Comparison of ENCODE assay signal across 12 mouse cellular contexts in the genomic region with DNA sequence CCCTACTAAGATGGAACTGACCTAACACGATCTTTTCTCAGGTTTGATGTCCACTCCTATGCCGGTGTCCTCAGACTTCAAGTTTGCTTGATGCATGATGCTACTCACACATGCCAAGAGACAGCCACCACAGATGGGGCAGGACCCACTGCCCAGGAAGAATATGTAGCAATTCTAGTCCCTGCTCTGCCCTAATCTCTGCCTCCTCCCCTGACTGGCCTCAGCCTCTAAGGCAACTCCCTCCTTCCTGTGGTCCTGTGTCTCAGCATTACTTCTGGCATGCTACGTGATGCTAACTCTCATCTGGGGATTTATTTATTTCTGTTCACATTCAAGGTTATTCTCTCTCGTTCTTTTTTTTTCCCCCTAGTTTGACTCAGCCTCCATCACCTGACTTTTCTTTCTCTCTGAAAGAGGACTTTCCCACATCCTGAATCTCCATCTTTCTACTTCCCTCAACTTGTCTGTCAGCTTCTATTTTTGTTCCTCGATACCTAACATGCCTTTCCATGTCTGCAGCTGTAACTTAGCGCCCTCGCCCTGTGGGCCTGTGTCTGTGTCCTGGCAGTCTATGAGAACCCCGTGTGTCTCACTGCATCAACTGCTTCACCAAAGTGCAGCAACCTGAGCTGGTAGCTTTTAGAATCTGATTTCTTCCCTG.
DNase-seq lines count a peak whose midpoint lies in the region; ATAC-seq and TF ChIP-seq lines count a peak whose summit lies in the region.
"Had no signal": no experiment of that assay in that cellular context is flagged by ENCODE, and none has a peak within 500 bp of the region (broad histone marks: within the 10 kb centered on the region; RNA-seq: fewer than 3 reads in every experiment).

No protein-coding gene starts in this region.

- 0 out of 2 replicates have a peak, but pooled peaks cover 3% of the 10 kb centered on the region for H3K4me1 ChIP-seq in kidney, adult 2 months (ENCODE audit: control insufficient read depth, insufficient read depth, low read length)
- peaks cover 10% of the 10 kb centered on the region for H3K4me1 ChIP-seq in liver, embryonic 11.5 days (replicated peaks; ENCODE audit: control insufficient read depth, insufficient read depth, low read length)
- H3K4me1 ChIP-seq: midbrain, embryonic 13.5 days had no signal

- H3K4me3 ChIP-seq in kidney, adult 2 months (ENCODE audit: insufficient read depth, low read depth, low read length) = no peak overlapping the region
- peak overlapping the region; percentile 40; the same call in 1 of the 2 replicates for H3K4me3 ChIP-seq in liver, embryonic 11.5 days (ENCODE audit: low read depth, low read length)
- H3K4me3 ChIP-seq: embryonic facial prominence, embryonic 12.5 days; midbrain, embryonic 13.5 days had no signal

- peak overlapping the region; percentile 14; the same call in 1 of the 2 replicates for H3K27ac ChIP-seq in kidney, adult 2 months (ENCODE audit: insufficient read depth, low read depth, low read length)
- H3K27ac ChIP-seq in liver, embryonic 11.5 days (ENCODE audit: low read depth, low read length) = peak overlapping the region; percentile 74; the same call in 1 of the 2 replicates
- H3K27ac ChIP-seq: embryonic facial prominence, embryonic 12.5 days; midbrain, embryonic 13.5 days had no signal

- no peaks in the 10 kb centered on the region for H3K9me3 ChIP-seq in liver, embryonic 11.5 days (ENCODE audit: control insufficient read depth, low read length)
- H3K9me3 ChIP-seq: embryonic facial prominence, embryonic 12.5 days; G1E; midbrain, embryonic 13.5 days had no signal

- H3K9ac ChIP-seq in liver, embryonic 11.5 days (ENCODE audit: low read depth, low read length) = 0 out of 2 replicates have a peak overlapping the region, but pooled peaks have one; percentile 49
- H3K9ac ChIP-seq: embryonic facial prominence, embryonic 12.5 days; midbrain, embryonic 13.5 days had no signal

- TF ChIP-seq POLR2A in kidney, adult 2 months (IDR thresholded peaks at IDR 0.05; ENCODE audit: low read depth, low read length) = no peak

- WGBS in kidney, adult 2 months = 68% methylated on average over 8 of the region's 8 CpGs
- 56% methylated on average over 8 of the region's 8 CpGs for WGBS in liver, embryonic 11.5 days

- peak overlapping the region; percentile 66 for H3K4me2 ChIP-seq in liver, embryonic 11.5 days
- H3K4me2 ChIP-seq: embryonic facial prominence, embryonic 12.5 days; midbrain, embryonic 13.5 days had no signal

- H3K27me3 ChIP-seq in kidney, adult 2 months (replicated peaks; ENCODE audit: control insufficient read depth, insufficient read depth, low read length) = no peaks in the 10 kb centered on the region
- H3K27me3 ChIP-seq in liver, embryonic 11.5 days (replicated peaks; ENCODE audit: control insufficient read depth, insufficient read depth, low read length) = no peaks in the 10 kb centered on the region
- H3K27me3 ChIP-seq: embryonic facial prominence, embryonic 12.5 days; midbrain, embryonic 13.5 days had no signal

- no peaks in the 10 kb centered on the region; the same call in 1 of the 2 replicates for H3K36me3 ChIP-seq in kidney, adult 2 months (ENCODE audit: control insufficient read depth, insufficient read depth, low read length)
- no peaks in the 10 kb centered on the region for H3K36me3 ChIP-seq in liver, embryonic 11.5 days (ENCODE audit: control insufficient read depth, insufficient read depth, low read length)
- H3K36me3 ChIP-seq: embryonic facial prominence, embryonic 12.5 days; midbrain, embryonic 13.5 days had no signal

- no peak for ATAC-seq in liver, embryonic 11.5 days (replicated peaks; ENCODE audit: low FRiP score)
- ATAC-seq: midbrain, embryonic 13.5 days had no signal

- no peak for DNase-seq in kidney, adult 2 months
- no peak for DNase-seq in kidney, postnatal 4 days
- DNase-seq in A20 (ENCODE audit: low read depth, low spot score) = peak; percentile 27
- DNase-seq in c-Kit-negative CD71-positive TER-119-positive erythroid progenitor cells, embryonic 14.5 days (ENCODE audit: low read depth, low spot score) = peak; percentile 31
- DNase-seq in liver, embryonic 11.5 days (ENCODE audit: low spot score) = no peak
- no peak for DNase-seq in retina, postnatal 1 day
- no peak for DNase-seq in frontal cortex, adult 2 months (ENCODE audit: extremely low spot score in 1 of 2, low spot score in 1 of 2)
- DNase-seq in spleen, postnatal 4 days (ENCODE audit: low spot score in 2 of 2) = no peak
- DNase-seq: gastrocnemius, postnatal 36 days had no signal

- no peak for TF ChIP-seq CTCF in kidney, adult 2 months (conservative IDR thresholded peaks at IDR 0.05; ENCODE audit: insufficient read depth, insufficient read length, low read depth, low read length)

Comparison
In these comparisons a context has a peak if more than half of its experiments do, and no peak if none do; other contexts are left out.
1. DNase-seq: peak in A20 (single experiment) and c-Kit-negative CD71-positive TER-119-positive erythroid progenitor cells, embryonic 14.5 days (single experiment); none in kidney, adult 2 months (single experiment), kidney, postnatal 4 days (0 of 2), liver, embryonic 11.5 days (single experiment), retina, postnatal 1 day (single experiment), frontal cortex, adult 2 months (0 of 2) and spleen, postnatal 4 days (0 of 2).